Mouse (Mus musculus) myocyte (in vitro differentiated cells): ENCODE results near the gene Prss28.
A peak's percentile ranks its signal among the peaks of the same experiment; 100 is the strongest.

ENCODE experiments used
- MYOD1 ChIP-seq, 3 experiments: IDR thresholded peaks; one replicate each; pipeline ENCODE4 v1.6.1; 2011; ENCODE audit warnings: control low read depth in 2 of 3, low read depth in 2 of 3, mild to moderate bottlenecking in 2 of 3, moderate library complexity in 1 of 3; ENCODE audit not compliant: insufficient read length in 2 of 3, control insufficient read depth in 1 of 3
- POLR2A ChIP-seq: IDR thresholded peaks from one replicate; pipeline ENCODE4 v1.6.1; 2011; ENCODE audit warnings: low read depth, mild to moderate bottlenecking, control low read depth, moderate library complexity; ENCODE audit not compliant: insufficient read length
- POLR2AphosphoS2 ChIP-seq: IDR thresholded peaks from one replicate; pipeline ENCODE4 v1.6.1; 2011; ENCODE audit warnings: low read depth, control low read depth; ENCODE audit not compliant: insufficient read length
- TCF12 ChIP-seq: IDR thresholded peaks from one replicate; pipeline ENCODE4 v1.6.1; 2011; ENCODE audit warnings: mild to moderate bottlenecking, control low read depth; ENCODE audit not compliant: poor library complexity, insufficient read depth, severe bottlenecking
- TCF3 ChIP-seq: IDR thresholded peaks from one replicate; pipeline ENCODE4 v1.6.1; 2011; ENCODE audit warnings: low read depth, control low read depth; ENCODE audit not compliant: insufficient read length

DNA sequence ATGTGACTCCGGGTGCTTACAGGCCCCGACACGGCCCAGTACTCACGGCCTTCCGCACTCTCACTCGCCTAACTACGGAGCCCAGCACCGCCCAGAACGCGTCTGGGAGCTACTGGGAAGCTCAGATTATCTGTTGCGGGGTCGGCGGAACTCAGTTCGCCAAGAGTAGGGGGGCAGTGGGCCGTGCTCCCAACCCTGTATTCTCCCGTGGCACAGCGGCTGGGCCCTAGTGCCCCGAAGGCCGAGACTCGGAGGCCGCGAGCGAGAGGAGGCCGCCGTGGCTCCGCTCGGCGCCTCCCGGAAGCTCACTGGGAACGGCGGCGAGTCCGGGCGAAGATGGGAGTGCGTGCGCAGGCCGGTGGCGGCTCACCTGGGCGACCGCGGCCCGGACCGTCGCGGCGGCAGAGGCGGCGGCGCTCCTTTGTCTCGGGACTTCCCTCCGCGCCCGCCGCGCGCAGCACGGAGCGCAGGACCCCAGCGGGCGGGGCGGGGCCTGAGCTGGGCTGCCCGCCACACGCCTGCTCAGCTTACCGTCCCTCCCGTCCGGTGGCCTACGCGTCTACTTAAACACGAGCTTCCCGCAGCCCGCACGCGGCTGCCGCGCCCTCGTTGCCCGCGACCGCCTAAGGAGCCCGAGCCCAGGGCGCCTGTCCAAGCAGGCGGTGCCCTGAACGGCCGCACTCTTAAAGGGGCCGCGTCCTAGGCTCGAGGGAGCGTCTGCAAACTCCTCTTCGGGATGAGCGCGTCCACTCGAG lies 35.3 kb upstream of the Prss28 start:
- TF ChIP-seq POLR2A = peak; percentile 95
- no peak for TF ChIP-seq TCF12
- peak; percentile 85 for TF ChIP-seq POLR2AphosphoS2
- TF ChIP-seq TCF3 = peak; percentile 15
- TF ChIP-seq MYOD1 (IDR thresholded peaks at IDR 0.05; ENCODE audit: control insufficient read depth in 1 of 3, insufficient read length in 2 of 3, low read depth in 2 of 3) = no peak
